Mouse (Mus musculus) thymus, postnatal 0 days (tissue): Measurements from ENCODE around the gene Uqcc3. TPM values are rescaled to one million over a fixed set of nuclear protein-coding genes. Genes with fewer than 3 reads are reported as not detected.
"Not testable (repeated sequence)": the region's sequence is repeated elsewhere in the genome, so short reads cannot be mapped to it uniquely, and the experiment has no call there.

Experiments
- DNase-seq: peaks from one replicate; pipeline ENCODE4 v3.0.0-alpha.2; 2015; ENCODE audit warnings: low spot score
- microRNA-seq: library from miRNA; unstranded; fragments of <30 nt; microRNA quantifications from one replicate; pipeline ENCODE4, GENCODE M21; 2016; ENCODE audit warnings: borderline number of aligned reads
- polyA plus RNA-seq: library from polyadenylated mRNA; unstranded; fragments of >200 nt; fragmentation: Nextera tagmentation; extraction: Ambion mirVana; gene quantifications from 2 replicates; pipeline ENCODE4 v1.2.1, GENCODE M21; 2015

Uqcc3 gene
- polyA plus RNA-seq, 1 experiment from 2014 or later = 119 TPM

DNA sequence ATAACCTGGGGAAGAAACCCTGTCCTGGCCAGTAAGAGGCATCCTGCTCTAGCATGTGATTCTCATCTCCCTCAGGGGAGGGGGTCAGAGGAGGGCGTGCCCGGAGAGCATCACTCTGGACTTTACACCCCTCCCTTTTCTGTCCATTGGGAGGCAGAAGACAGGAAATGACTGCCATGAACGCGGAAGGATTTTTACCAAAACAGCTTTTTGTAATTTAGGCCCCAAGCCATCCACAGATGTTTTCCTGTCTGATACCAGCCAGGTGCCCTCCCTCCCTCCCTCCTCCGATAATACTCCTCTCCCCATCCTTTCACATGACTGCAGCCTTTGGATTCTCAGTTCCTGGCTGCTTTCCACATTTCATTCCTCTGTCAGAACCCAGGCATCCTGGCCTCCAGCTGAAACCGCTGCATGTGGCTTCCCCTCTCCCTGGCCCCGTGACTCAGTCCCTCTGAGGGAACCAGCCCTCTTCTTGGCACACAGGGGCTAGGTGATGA, 30.3 kb downstream of the Uqcc3 start, which contains the start of gene Lrrn4cl:
Gene Lrrn4cl, plus strand, starts transcription at position 367 of the 500 bp plus-strand sequence.
- DNase-seq = no peak

DNA sequence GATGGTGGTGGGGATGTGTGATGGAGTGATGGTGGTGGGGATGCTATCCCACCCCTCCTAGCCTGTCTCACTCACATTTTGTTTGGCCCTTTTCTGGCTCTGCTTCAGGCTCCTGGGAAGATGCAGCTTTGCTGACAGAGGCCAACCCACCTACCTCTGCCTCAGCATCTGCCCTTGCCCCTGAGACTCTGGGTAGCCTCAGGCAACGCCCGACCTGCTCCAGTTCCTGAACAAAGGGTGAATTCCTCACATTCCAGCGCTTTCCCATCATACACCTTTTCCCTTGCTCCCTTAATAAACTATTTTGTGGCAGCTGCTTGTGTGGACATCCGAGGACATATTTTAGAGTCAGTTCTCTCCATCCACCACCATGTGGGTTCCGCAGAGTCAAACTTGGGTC, 32.4 kb downstream of the Uqcc3 start:
- no peak for DNase-seq

- DNase-seq = peak; percentile 82
These were observed 36.2 kb downstream of the Uqcc3 start for GRCm38 (mm10) chr19:8844371-8845129.

- DNase-seq = no peak
These were observed 37.8 kb downstream of the Uqcc3 start for GRCm38 (mm10) chr19:8842961-8843360.

DNA sequence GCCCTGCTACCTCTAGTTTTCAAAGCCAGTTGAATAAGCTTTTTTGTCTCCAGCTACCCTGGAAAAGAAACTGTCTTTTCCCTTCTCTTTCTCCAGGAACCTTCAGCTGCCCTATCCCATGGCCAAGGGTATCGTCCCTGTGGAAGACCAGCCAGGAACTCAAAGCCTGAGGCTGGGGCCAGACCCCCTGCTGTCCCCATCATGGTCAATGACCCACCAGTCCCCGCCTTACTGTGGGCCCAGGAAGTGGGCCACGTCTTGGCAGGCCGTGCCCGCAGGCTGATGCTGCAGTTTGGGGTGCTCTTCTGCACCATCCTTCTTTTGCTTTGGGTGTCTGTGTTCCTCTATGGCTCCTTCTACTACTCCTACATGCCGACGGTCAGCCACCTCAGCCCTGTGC, 39.7 kb downstream of the Uqcc3 start:
- no peak for DNase-seq

- DNase-seq = peak; percentile 55
These were observed 40.6 kb downstream of the Uqcc3 start for GRCm38 (mm10) chr19:8839908-8840791.

GRCm38 (mm10) chr19:8839103-8839907, 41.4 kb downstream of the Uqcc3 start, which contains the start of gene Gng3:
Gene Gng3, minus strand, starts transcription at chr19:8839194.
- no peak for DNase-seq

DNA sequence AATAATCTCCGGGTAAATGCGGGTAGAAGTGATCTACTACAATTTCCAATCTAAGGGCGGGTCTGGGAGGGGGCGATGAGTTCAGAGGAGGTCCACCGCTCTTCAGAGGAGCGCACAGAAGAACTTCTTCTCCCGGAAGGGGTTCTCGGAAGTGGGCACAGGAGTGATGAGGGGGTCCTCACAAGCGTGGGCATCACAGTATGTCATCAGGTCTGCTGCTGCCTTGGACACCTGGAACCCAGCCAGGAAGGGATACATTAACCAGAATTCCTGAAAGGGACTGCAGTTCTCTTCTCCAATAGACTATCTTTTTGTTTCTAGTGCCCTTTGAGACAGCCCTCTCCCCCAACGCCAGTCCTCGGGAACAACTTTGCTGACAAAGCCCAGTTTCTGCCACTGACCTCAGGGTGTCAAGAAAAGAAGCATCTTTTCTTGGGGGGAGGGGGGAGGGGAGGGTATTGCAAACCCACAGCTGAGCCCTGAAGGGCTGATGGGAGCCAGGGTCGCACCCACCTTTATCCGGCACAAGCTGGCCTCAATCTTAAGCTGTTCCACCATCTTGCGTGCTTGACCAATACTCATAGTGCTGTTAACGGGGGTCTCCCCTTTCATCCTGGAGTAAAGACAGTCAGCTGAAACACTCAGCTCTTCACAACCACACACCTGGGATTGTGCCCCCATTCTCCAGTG, 42.5 kb downstream of the Uqcc3 start:
- peak; percentile 39 for DNase-seq

GRCm38 (mm10) chr19:8837251-8837791, 43.4 kb downstream of the Uqcc3 start, which contains the start of gene Bscl2:
Gene Bscl2, plus strand, starts transcription at chr19:8837467.
- DNase-seq = peak; percentile 84

DNA sequence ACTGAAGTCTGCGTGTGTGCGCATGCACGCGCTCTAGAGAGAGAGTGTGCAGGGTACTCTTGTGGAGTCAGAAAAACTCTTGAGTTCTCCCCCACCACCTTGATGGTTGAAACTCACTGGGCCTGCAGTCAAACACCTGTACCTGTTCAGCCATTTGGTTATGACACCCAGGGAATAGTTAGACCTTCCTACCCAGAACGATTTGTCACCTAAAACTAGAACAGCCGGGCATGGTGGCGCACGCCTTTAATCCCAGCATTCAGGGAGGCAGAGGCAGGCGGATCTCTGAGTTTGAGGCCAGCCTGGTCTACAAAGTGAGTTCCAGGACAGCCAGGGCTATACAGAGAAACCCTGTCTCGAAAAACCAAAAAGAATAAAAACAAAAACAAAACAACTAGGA, 44.4 kb downstream of the Uqcc3 start:
- DNase-seq = not testable (repeated sequence)

DNA sequence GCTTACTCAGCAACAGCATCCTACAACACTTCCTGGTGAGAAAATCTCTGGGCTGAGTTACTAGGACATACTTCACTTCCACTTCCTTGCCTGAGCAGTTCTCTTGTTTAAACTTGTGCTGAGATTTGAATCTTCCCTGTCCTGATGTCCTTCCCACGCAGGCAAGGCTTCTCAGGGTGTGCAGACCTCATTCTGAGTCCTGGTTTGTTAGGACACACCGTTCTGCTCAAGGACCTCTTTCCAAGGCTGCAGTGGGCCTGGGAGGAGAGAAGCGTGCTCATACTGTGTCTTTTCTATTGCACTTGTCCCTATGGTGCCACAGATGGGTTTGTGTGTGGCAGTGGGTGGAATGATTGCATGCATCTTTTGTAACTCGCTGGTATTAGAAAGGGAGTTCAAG, 47.8 kb downstream of the Uqcc3 start:
- no peak for DNase-seq

DNA sequence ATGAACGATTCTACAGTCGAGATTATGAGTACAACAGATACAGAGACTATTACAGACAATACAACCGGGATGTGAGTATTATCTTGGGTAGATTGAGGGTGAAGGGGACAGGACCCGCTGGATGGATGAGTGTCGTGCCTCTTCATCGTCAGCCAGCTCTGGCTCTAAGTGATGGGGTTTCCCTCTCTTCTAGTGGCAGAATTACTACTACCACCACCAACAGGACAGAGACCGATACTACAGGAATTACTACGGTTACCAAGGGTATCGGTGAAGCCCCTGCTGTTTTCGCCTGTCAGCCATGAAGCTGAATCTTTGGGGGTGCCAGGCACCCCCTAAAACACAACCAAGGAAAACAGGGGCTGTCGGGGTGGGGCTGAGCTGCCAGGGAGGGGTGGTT, 49.5 kb downstream of the Uqcc3 start:
- no peak for DNase-seq

DNA sequence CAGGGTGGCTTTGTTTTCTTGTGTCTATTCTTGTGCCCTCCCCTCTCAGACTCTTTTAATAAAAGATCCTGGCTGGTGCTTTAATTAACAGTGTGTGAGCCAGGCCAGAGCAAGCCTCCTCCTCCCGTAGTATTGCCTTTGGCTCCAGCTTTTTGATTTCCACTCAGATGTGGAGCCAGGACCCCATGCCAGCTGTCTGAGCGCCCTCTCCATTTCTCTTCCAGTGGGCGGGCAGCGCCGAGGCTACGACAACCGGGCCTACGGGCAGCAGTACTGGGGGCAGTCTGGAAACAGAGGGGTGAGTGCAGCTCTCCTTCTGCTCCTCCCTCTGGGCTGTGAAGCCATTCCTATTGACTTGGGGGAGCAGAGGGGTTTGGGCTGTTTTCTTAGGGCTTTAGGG, 50.1 kb downstream of the Uqcc3 start:
- no peak for DNase-seq

Small RNA genes lying within 50 kb of the gene (microRNA-seq; reads per million reads assigned to microRNA genes)
- gene Mir5136 = not detected

Other genes with a start within 250 kb of the Uqcc3 start
- 0.04 and 0.05 TPM in 2 replicates for gene Chrm1, start 217.1 kb downstream of the Uqcc3 start, polyA plus RNA-seq
- 122 and 131 TPM in 2 replicates for gene Slc3a2, start 157.6 kb downstream of the Uqcc3 start, polyA plus RNA-seq
- 101 and 103 TPM in 2 replicates for gene Wdr74, start 145.1 kb downstream of the Uqcc3 start, polyA plus RNA-seq
- 0.79 and 0.84 TPM in 2 replicates for gene 1700092M07Rik, start 140.2 kb downstream of the Uqcc3 start, polyA plus RNA-seq
- gene Stx5a, start 139.5 kb downstream of the Uqcc3 start, polyA plus RNA-seq = 108 and 114 TPM in 2 replicates
- gene Nxf1, start 123.8 kb downstream of the Uqcc3 start, polyA plus RNA-seq = 182 and 200 TPM in 2 replicates
- gene Tmem223, start 109.9 kb downstream of the Uqcc3 start, polyA plus RNA-seq = 205 and 223 TPM in 2 replicates
- gene Tmem179b, start 106.5 kb downstream of the Uqcc3 start, polyA plus RNA-seq = 154 and 166 TPM in 2 replicates
- gene Taf6l, start 94.5 kb downstream of the Uqcc3 start, polyA plus RNA-seq = 24.1 and 24.7 TPM in 2 replicates
- 233 and 246 TPM in 2 replicates for gene Polr2g, start 82.3 kb downstream of the Uqcc3 start, polyA plus RNA-seq
- gene Zbtb3, start 78.4 kb downstream of the Uqcc3 start, polyA plus RNA-seq = 2.9 and 3.5 TPM in 2 replicates
- gene Ttc9c, start 61.6 kb downstream of the Uqcc3 start, polyA plus RNA-seq = 44.1 and 49.8 TPM in 2 replicates
- gene Hnrnpul2, start 60.9 kb downstream of the Uqcc3 start, polyA plus RNA-seq = 4.3 and 5.3 TPM in 2 replicates
- not detected in 2 replicates for gene AC129217.1, start 51.1 kb downstream of the Uqcc3 start, polyA plus RNA-seq
- gene Bscl2, start 43.5 kb downstream of the Uqcc3 start, polyA plus RNA-seq = 54.6 and 63.0 TPM in 2 replicates
- 0.36 and 0.66 TPM in 2 replicates for gene Gng3, start 41.7 kb downstream of the Uqcc3 start, polyA plus RNA-seq
- 0.78 and 1.1 TPM in 2 replicates for gene Lrrn4cl, start 30.2 kb downstream of the Uqcc3 start, polyA plus RNA-seq
- gene Ubxn1, start 9.4 kb downstream of the Uqcc3 start, polyA plus RNA-seq = 171 and 178 TPM in 2 replicates
- 67.6 and 70.2 TPM in 2 replicates for gene Lbhd1, start 2.8 kb upstream of the Uqcc3 start, polyA plus RNA-seq
- not detected in 2 replicates for gene Gm49403, start 3.0 kb upstream of the Uqcc3 start, polyA plus RNA-seq
- gene 1810009A15Rik, start 7.9 kb upstream of the Uqcc3 start, polyA plus RNA-seq = 80.7 and 98.0 TPM in 2 replicates
- gene Gm49416, start 8.0 kb upstream of the Uqcc3 start, polyA plus RNA-seq = not detected in 2 replicates
- 32.4 and 33.6 TPM in 2 replicates for gene Ints5, start 12.1 kb upstream of the Uqcc3 start, polyA plus RNA-seq
- gene Ganab, start 17.1 kb upstream of the Uqcc3 start, polyA plus RNA-seq = 51.9 and 55.5 TPM in 2 replicates
- gene B3gat3, start 39.5 kb upstream of the Uqcc3 start, polyA plus RNA-seq = 28.4 and 29.3 TPM in 2 replicates
- gene Rom1, start 48.4 kb upstream of the Uqcc3 start, polyA plus RNA-seq = 4.7 TPM in 2 replicates
- 25.2 and 27.1 TPM in 2 replicates for gene Eml3, start 48.6 kb upstream of the Uqcc3 start, polyA plus RNA-seq
- 203 and 214 TPM in 2 replicates for gene Mta2, start 61.0 kb upstream of the Uqcc3 start, polyA plus RNA-seq
- 31.2 and 32.4 TPM in 2 replicates for gene Tut1, start 72.9 kb upstream of the Uqcc3 start, polyA plus RNA-seq
- 326 and 340 TPM in 2 replicates for gene Eef1g, start 86.1 kb upstream of the Uqcc3 start, polyA plus RNA-seq
- 20.3 and 22.3 TPM in 2 replicates for gene Ahnak, start 108.4 kb upstream of the Uqcc3 start, polyA plus RNA-seq
- 10.7 and 11.0 TPM in 2 replicates for gene Scgb1a1, start 207.0 kb upstream of the Uqcc3 start, polyA plus RNA-seq